Mouse (Mus musculus) liver, embryonic 13.5 days (tissue): ENCODE results near the gene Abat. TPM values are rescaled to one million over a fixed set of nuclear protein-coding genes. Genes with fewer than 3 reads are reported as not detected.

Experiments used
- ATAC-seq: fragments of 200-750 bp; cut with Nextera tagmentation; 2 replicates; pipeline ENCODE4 v1.8.0; 2017; ENCODE audit warnings: low read depth, mild to moderate bottlenecking, moderate number of reproducible peaks, moderate library complexity
- DNase-seq: peaks from one replicate; pipeline ENCODE4 v3.0.0; 2022
- H3K27ac ChIP-seq: fragments of 300-500 bp; sonication (generic); 2 replicates; pipeline ENCODE4 v1.5.1; 2015; ENCODE audit warnings: moderate library complexity, mild to moderate bottlenecking, inconsistent platforms
- H3K27me3 ChIP-seq: fragments of 300-500 bp; sonication (generic); 2 replicates; pipeline ENCODE4 v1.6.1; 2015; ENCODE audit warnings: mild to moderate bottlenecking, inconsistent platforms
- H3K36me3 ChIP-seq: fragments of 300-500 bp; sonication (generic); 2 replicates; pipeline ENCODE4 v1.6.1; 2015; ENCODE audit warnings: mild to moderate bottlenecking, inconsistent platforms
- H3K4me1 ChIP-seq: fragments of 300-500 bp; sonication (generic); replicated peaks from 2 replicates; pipeline ENCODE4 v1.6.1; 2015; ENCODE audit warnings: inconsistent platforms
- H3K4me2 ChIP-seq: fragments of 300-500 bp; sonication (generic); 2 replicates; pipeline ENCODE4 v1.6.1; 2015; ENCODE audit warnings: inconsistent platforms, mild to moderate bottlenecking, moderate library complexity
- H3K4me3 ChIP-seq: fragments of 300-500 bp; sonication (generic); replicated peaks from 2 replicates; pipeline ENCODE4 v1.5.1; 2015; ENCODE audit warnings: mild to moderate bottlenecking, inconsistent platforms
- H3K9ac ChIP-seq: fragments of 300-500 bp; sonication (generic); 2 replicates; pipeline ENCODE4 v1.6.1; 2015; ENCODE audit warnings: mild to moderate bottlenecking, inconsistent platforms
- H3K9me3 ChIP-seq: fragments of 300-500 bp; sonication (generic); replicated peaks from 2 replicates; pipeline ENCODE4 v1.6.1; 2016; ENCODE audit warnings: inconsistent platforms
- WGBS: fragments of 180-500 bp; shearing (Covaris S2); methylation state at CpG from one replicate; pipeline ENCODE4 v1.1.7; 2015; ENCODE audit not compliant: insufficient replicate concordance; 5-methylcytosine and 5-hydroxymethylcytosine counted together
- polyA plus RNA-seq: library from polyadenylated mRNA; unstranded; fragments of >200 nt; fragmentation: Nextera tagmentation; extraction: Ambion mirVana; gene quantifications from 2 replicates; pipeline ENCODE4 v1.2.1, GENCODE M21; 2015

Abat gene
- polyA plus RNA-seq, 1 experiment from 2014 or later, result 17.1 TPM

DNA sequence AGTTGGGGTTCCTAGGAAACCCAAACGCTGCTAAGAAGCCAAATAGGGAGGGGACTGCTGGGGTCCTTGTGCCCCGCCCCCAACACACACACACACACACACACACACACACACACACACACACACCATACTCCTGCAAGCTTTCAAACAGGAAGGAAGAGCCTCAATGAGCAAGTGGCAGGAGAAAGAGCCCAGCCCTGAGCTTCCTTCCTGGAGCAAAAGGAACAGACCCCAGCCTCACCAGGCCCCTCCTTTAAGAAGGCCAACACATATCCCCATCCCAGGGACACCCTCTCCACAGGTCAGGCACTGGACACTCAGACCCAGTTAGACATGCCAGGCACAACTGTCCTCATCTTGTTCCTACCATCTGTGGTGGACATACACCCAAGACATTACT is 149.8 kb downstream of the Abat start:
- DNase-seq (no peak), ATAC-seq (no peak)
- H3K9me3 ChIP-seq, result no peaks in the 10 kb centered on the region
- H3K4me3 ChIP-seq, result no peak overlapping the region
- 0 out of 2 replicates have a peak overlapping the region, but pooled peaks have one; percentile 13 for H3K27ac ChIP-seq
- whole genome bisulfite sequencing, result 20% methylated on average over 1 of the region's 2 CpGs
- H3K4me2 ChIP-seq, result no peak overlapping the region
- no peaks in the 10 kb centered on the region for H3K27me3 ChIP-seq
- peaks cover 62% of the 10 kb centered on the region for H3K4me1 ChIP-seq
- H3K9ac ChIP-seq, result no peak overlapping the region
- H3K36me3 ChIP-seq, result peaks cover 95% of the 10 kb centered on the region

DNA sequence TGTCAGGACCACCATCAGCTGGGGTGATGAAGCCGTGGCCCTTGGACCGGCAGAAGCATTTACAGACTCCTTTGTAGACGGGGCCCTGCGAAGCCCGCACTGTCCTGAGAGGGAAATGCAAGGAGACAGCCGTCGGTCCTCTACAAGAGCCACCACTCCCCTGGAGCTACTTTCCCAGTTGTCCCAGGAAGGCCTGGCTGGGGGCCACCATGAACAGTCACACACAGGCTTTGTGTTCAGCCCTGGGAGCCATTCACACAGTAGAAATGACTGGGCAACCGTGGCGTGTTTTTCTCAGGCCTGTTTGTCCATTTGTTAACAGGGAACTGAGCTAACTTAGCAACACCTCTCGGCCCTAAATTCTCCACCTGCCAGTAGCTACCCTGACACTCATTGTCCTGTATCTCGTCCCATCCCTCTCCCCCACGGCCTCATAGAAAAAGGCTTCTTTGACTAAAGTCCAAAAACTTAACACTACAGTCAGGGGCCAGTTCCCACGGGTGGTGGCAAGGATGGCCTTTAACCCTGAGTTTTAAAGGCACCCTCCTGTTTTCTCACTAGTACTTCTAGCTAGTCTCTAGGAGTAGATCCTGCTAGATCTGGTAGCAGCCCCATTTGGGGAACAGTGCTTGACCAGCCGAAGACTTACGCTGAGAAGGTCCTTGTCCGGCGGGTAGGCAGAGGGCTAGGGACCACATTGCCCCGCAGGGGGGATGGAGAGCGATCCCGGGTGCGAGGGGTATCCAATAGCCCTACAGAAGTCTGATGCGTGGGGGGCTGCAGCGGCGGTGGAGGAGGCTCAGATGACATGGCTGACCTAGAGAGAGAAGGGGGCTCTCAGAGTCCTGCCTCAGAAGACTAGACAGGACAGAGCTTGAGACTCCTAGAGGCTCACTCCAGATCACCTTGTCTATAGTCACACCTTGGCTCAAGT is 150.6 kb downstream of the Abat start:
- peaks cover 94% of the 10 kb centered on the region for H3K36me3 ChIP-seq
- peak overlapping the region; percentile 13 for H3K27ac ChIP-seq
- H3K4me3 ChIP-seq, result no peak overlapping the region
- H3K4me1 ChIP-seq, result peaks cover 70% of the 10 kb centered on the region
- ATAC-seq, result no peak
- no peaks in the 10 kb centered on the region for H3K27me3 ChIP-seq
- no peak for DNase-seq
- H3K9me3 ChIP-seq, result no peaks in the 10 kb centered on the region
- WGBS, result 85% methylated on average over 24 of the region's 24 CpGs
- no peak overlapping the region for H3K4me2 ChIP-seq
- no peak overlapping the region for H3K9ac ChIP-seq

DNA sequence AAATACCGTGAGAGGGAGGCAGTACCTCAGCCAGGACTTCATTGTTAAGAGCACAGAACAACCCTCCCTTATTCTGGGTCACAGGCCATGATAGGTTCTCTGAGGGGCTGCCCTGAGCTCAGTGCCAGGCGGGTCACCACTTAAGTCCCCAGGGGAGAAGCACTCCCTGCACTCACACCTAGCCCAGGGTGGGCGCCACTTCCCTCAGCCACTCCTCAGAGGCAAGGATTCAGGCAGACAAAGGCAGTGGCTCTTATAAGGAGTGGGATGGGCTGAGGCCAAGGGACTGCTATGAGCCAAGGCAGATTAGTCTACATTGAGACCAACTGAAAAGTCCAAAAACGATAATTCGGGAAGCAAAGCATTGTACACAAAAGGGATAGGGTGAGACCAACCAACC is 152.1 kb downstream of the Abat start:
- Histone ChIP-seq H3K27me3 (no peaks in the 10 kb centered on the region), H3K4me2 (no peak overlapping the region), H3K4me1 (peaks cover 79% of the 10 kb centered on the region), H3K27ac (no peak overlapping the region; the same call in 1 of the 2 replicates), H3K4me3 (no peak overlapping the region), H3K9ac (no peak overlapping the region), H3K9me3 (no peaks in the 10 kb centered on the region), H3K36me3 (peaks cover 84% of the 10 kb centered on the region)
- DNase-seq (no peak), ATAC-seq (no peak)
- WGBS, result 82% methylated on average over 5 of the region's 5 CpGs

DNA sequence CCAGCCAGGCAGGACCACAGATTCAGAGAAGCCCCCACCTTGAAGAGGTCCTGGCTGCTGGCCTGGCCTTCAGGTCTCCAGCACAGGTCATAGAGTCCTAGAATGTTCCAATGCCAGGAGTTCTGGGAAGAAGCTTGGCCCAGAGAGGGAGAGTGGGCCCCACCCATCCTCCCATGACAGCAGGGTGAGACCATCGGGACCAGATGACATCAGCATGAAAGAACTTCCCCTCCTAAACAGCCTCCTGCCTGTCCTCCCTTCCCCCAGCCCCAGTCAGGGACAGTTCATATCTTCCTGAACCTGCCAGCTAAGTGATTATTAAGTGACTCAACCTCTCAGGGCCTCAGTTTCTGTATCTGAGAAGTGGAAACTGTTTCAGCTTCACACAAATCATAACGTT is 153.2 kb downstream of the Abat start:
- Histone ChIP-seq H3K4me1 (peaks cover 80% of the 10 kb centered on the region), H3K4me3 (no peak overlapping the region), H3K4me2 (no peak overlapping the region), H3K9me3 (no peaks in the 10 kb centered on the region), H3K27ac (peak overlapping the region; percentile 51; the same call in 1 of the 2 replicates), H3K9ac (peak overlapping the region; percentile 52; the same call in 1 of the 2 replicates), H3K36me3 (peaks cover 75% of the 10 kb centered on the region), H3K27me3 (no peaks in the 10 kb centered on the region)
- 17% methylated on average over 2 of the region's 2 CpGs for WGBS
- ATAC-seq, result no peak
- DNase-seq, result no peak

DNA sequence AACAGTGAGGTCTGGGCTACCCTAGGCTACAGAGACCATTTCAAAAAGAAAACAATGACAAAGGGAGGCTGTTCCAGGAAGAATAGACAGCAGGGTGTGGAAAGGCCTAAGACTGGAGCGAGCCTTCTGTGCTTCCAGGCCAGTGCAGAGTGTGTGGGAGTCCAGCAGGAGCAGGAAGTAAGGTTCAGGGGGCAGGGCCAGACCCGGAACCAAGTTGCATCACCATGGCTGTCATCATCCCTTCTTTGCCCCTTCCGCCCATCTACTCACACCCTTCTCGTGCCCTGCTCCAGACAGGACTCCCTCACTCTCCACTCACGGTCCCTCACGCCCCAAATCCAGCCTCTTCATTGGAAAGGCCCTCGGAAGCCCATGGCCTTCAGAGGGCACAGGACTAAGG is 154.0 kb downstream of the Abat start:
- DNase-seq (no peak), ATAC-seq (no peak)
- Histone ChIP-seq H3K36me3 (peaks cover 67% of the 10 kb centered on the region), H3K27me3 (no peaks in the 10 kb centered on the region), H3K9me3 (no peaks in the 10 kb centered on the region), H3K4me1 (peaks cover 80% of the 10 kb centered on the region), H3K9ac (peak overlapping the region; percentile 52; the same call in 1 of the 2 replicates), H3K4me3 (no peak overlapping the region), H3K4me2 (peak overlapping the region; percentile 29), H3K27ac (peak overlapping the region; percentile 47)
- WGBS, result 52% methylated on average over 7 of the region's 7 CpGs

DNA sequence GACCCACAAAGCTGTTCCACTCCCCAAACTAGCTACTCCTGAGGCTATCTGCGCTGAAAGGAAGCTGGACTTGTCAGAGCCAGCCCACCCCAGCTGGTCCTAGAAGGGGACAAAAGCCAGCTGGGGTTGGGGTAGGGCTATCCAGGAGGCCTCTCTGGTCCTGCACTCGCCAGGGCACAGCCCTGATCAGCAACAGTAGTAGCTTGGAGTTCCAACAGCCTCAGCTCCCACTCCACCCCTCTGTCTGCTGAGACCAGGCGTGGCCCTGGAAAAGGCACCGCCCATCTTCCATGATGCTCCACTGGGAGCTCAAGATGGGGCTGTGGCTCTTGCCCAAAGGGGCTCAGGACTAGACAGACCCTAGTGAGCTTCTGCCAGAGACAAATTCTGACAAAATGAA is 154.6 kb downstream of the Abat start:
- 62% methylated on average over 4 of the region's 4 CpGs for WGBS
- ATAC-seq, result no peak
- H3K4me3 ChIP-seq, result no peak overlapping the region; the same call in 1 of the 2 replicates
- peaks cover 62% of the 10 kb centered on the region for H3K36me3 ChIP-seq
- H3K27ac ChIP-seq, result peak overlapping the region; percentile 47
- H3K27me3 ChIP-seq, result no peaks in the 10 kb centered on the region
- H3K4me2 ChIP-seq, result peak overlapping the region; percentile 29
- H3K4me1 ChIP-seq, result peaks cover 82% of the 10 kb centered on the region
- peak overlapping the region; percentile 52 for H3K9ac ChIP-seq
- H3K9me3 ChIP-seq, result no peaks in the 10 kb centered on the region
- no peak for DNase-seq

DNA sequence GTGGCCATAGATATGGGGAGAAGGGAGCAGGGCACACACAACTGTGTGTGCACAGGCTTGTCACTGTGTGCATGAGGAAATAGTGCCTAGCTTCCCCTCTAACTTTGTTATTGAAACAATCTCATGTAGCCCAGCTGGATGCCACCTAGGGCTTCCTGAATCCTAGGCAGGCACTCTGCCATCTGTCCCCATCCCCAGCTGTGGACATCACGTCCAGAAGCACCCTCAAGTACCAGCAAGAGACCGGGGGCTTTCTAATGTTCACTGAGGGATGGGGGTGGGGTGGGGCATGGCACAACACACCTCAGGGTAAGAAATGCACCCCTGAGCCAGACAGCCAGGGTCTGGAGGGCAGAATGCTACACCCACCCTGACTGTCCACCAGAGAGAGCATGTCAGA is 155.2 kb downstream of the Abat start:
- 81% methylated on average over 2 of the region's 2 CpGs for WGBS
- Histone ChIP-seq H3K9ac (0 out of 2 replicates have a peak overlapping the region, but pooled peaks have one; percentile 52), H3K27me3 (no peaks in the 10 kb centered on the region), H3K27ac (peak overlapping the region; percentile 6; the same call in 1 of the 2 replicates), H3K4me1 (peaks cover 84% of the 10 kb centered on the region), H3K4me3 (no peak overlapping the region; the same call in 1 of the 2 replicates), H3K36me3 (peaks cover 56% of the 10 kb centered on the region), H3K9me3 (no peaks in the 10 kb centered on the region), H3K4me2 (peak overlapping the region; percentile 94; the same call in 1 of the 2 replicates)
- DNase-seq (no peak), ATAC-seq (no peak)

DNA sequence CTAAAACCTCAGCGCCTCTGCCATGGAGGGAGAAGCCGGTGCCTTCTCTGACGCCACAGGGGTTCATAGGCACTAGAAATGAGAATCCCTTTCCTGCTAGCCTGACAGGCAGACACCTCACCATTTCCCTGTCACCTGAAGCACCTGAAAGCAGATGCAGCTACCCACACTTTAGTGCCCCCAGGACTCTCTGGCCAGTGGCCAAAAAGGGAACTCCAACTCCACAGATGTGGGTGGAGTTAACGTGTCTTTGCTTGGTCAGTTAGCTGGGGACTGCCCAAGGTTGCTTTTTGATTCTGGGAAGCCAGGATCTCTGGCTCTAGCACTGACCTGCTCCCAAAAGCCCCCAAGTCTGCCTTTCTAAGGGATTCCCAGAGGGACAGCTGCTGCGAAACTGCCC is 156.2 kb downstream of the Abat start:
- Histone ChIP-seq H3K27ac (0 out of 2 replicates have a peak overlapping the region, but pooled peaks have one; percentile 32), H3K4me1 (peaks cover 86% of the 10 kb centered on the region), H3K9ac (peak overlapping the region; percentile 92), H3K4me2 (peak overlapping the region; percentile 94), H3K27me3 (no peaks in the 10 kb centered on the region), H3K4me3 (peak overlapping the region; percentile 87), H3K9me3 (no peaks in the 10 kb centered on the region), H3K36me3 (peaks cover 45% of the 10 kb centered on the region)
- no peak for DNase-seq
- no peak for ATAC-seq
- WGBS, result 66% methylated on average over 5 of the region's 5 CpGs

DNA sequence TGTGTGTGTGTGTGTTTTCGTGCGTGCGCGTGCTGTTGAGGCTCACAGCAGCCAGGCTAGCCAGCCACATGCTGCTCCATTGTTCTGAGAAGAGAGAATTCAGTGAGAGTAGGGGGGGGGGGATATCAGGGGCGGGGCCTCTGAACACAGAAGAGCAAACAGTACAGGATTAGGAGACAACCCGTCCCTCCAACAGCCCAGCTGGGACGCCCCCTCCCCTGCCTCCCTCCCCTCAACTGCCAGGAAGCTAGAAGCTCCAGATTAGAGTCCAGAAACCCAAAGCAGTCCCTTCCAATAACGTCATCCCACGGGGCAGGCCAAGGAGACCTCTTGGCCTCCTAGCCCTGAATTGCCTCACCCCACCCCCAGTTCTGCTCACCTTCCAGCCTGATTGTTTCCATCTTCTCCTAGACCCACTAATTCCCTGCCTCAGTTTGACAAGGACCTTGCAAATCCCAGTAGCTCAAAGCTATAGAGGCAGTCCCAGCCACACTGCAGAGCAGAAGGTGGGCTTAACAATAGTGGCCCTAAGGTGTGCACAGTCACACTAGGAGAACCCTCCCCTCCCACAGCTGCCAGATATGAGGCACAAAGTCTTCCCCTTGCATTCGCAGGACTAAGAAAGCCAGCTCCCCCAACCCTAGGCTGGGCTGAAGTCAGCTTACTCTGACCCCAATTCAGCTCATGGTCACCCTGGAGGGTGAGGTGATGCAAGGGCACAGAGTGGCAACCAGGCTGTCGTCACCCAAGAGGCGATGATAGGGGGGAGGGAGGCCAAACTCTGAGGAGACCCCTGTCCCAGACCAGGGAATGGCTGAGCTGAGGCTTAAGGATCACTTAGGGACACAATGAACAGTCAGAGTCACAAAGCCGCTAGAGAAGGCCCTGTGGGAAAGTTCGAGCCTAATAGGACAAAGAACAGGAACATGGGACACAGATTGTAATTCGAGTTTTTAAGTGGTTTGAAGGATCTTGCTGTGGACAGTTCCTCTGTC is 157.1 kb downstream of the Abat start:
- H3K4me3 ChIP-seq, result peak overlapping the region; percentile 87
- ATAC-seq (no peak), DNase-seq (no peak)
- H3K27ac ChIP-seq, result peak overlapping the region; percentile 95
- H3K27me3 ChIP-seq, result no peaks in the 10 kb centered on the region
- H3K4me2 ChIP-seq, result peak overlapping the region; percentile 94
- peaks cover 38% of the 10 kb centered on the region for H3K36me3 ChIP-seq
- WGBS, result 23% methylated on average over 15 of the region's 15 CpGs
- peak overlapping the region; percentile 92 for H3K9ac ChIP-seq
- no peaks in the 10 kb centered on the region for H3K9me3 ChIP-seq
- peaks cover 90% of the 10 kb centered on the region for H3K4me1 ChIP-seq
